Mouse (Mus musculus) macrophage (primary cell): ENCODE data around the gene Dusp21. TPM values are rescaled to one million over a fixed set of nuclear protein-coding genes. Genes with fewer than 3 reads are reported as not detected.

Experiments used
- polyA plus RNA-seq: library from polyadenylated mRNA; stranded (reverse); fragments of 250-400 nt; gene quantifications from 3 replicates; pipeline ENCODE4 v1.2.4, GENCODE M21; 2018; ENCODE audit warnings: inconsistent platforms

Dusp21 gene
- polyA plus RNA-seq, 1 experiment from 2014 or later, result not detected

Other genes starting within 250 kb of the Dusp21 start
- gene Kdm6a, start 16.7 kb downstream of the Dusp21 start, polyA plus RNA-seq, result 24.7 to 32.8 TPM (median 31.8 TPM) in 3 replicates